Mouse (Mus musculus) cerebellum, adult 18-20 months (tissue): ENCODE measurements around the gene Cpne6.

Source experiments
- DNase-seq, 2 experiments: peaks; one replicate each; pipeline ENCODE4 v3.0.0; 2021

Cpne6 gene

GRCm38 (mm10) chr14:55510125-55510731 lies at the start of gene Cpne6:
Gene Cpne6, plus strand, starts transcription at chr14:55510445.
- DNase-seq = no peak

- DNase-seq = no peak
These were observed 48.5 kb upstream of the Cpne6 start for GRCm38 (mm10) chr14:55461757-55462156.

- no peak for DNase-seq
These were observed 43.8 kb upstream of the Cpne6 start for GRCm38 (mm10) chr14:55466481-55466880.

GRCm38 (mm10) chr14:55467108-55467507 lies 43.1 kb upstream of the Cpne6 start:
- no peak for DNase-seq

- DNase-seq = no peak
These were observed 41.9 kb upstream of the Cpne6 start for GRCm38 (mm10) chr14:55468301-55468741.

- no peak for DNase-seq
These were observed 41.2 kb upstream of the Cpne6 start for GRCm38 (mm10) chr14:55469041-55469440.

- no peak for DNase-seq
These were observed 40.4 kb upstream of the Cpne6 start for GRCm38 (mm10) chr14:55469821-55470220.

- DNase-seq = no peak
These were observed 39.4 kb upstream of the Cpne6 start for GRCm38 (mm10) chr14:55470806-55471205.

GRCm38 (mm10) chr14:55475654-55476053 lies 34.6 kb upstream of the Cpne6 start:
- no peak for DNase-seq

GRCm38 (mm10) chr14:55477421-55477820 lies 32.8 kb upstream of the Cpne6 start:
- no peak for DNase-seq

GRCm38 (mm10) chr14:55477829-55478228 lies 32.4 kb upstream of the Cpne6 start:
- no peak for DNase-seq

- DNase-seq = peak; percentile 81 to 82
These were observed 31.3 kb upstream of the Cpne6 start, which contains the start of gene Dhrs4 for GRCm38 (mm10) chr14:55478651-55479599. Gene Dhrs4, plus strand, starts transcription at chr14:55478758.

GRCm38 (mm10) chr14:55479629-55480028 lies 30.6 kb upstream of the Cpne6 start:
- no peak for DNase-seq

GRCm38 (mm10) chr14:55484430-55485085 lies 25.7 kb upstream of the Cpne6 start:
- DNase-seq = no peak

- no peak for DNase-seq
These were observed 23.4 kb upstream of the Cpne6 start for GRCm38 (mm10) chr14:55486836-55487235.

- DNase-seq = peak; percentile 90 to 91
These were observed 19.7 kb upstream of the Cpne6 start, which contains the start of gene Carmil3 for GRCm38 (mm10) chr14:55490361-55491201. Gene Carmil3, plus strand, starts transcription at chr14:55490651.

- peak; percentile 75 to 82 for DNase-seq
These were observed 18.9 kb upstream of the Cpne6 start for GRCm38 (mm10) chr14:55491291-55491833.

GRCm38 (mm10) chr14:55492103-55492502 lies 18.1 kb upstream of the Cpne6 start:
- no peak for DNase-seq

GRCm38 (mm10) chr14:55495509-55496240 lies 14.6 kb upstream of the Cpne6 start:
- peak; percentile 57 to 69 for DNase-seq

GRCm38 (mm10) chr14:55496761-55497448 lies 13.3 kb upstream of the Cpne6 start:
- DNase-seq = no peak

- peak; percentile 84 to 90 for DNase-seq
These were observed 12.8 kb upstream of the Cpne6 start for GRCm38 (mm10) chr14:55497449-55497821.
